Mouse (Mus musculus) embryonic fibroblast, embryonic 13.5 days (primary cell): ENCODE measurements at regions not wholly inside any gene's neighbourhood (a gene's known extent, or its start where the extent isn't known, plus 50 kb on each side); places are given as distances from the start of the nearest gene placed in this dataset.

ENCODE experiments used
- CTCF ChIP-seq: IDR thresholded peaks from 2 replicates; pipeline ENCODE4 v1.5.1; 2011; ENCODE audit warnings: mild to moderate bottlenecking, control low read depth, low read length, moderate library complexity, borderline replicate concordance; ENCODE audit not compliant: insufficient read depth
- POLR2A ChIP-seq: IDR thresholded peaks from 2 replicates; pipeline ENCODE4 v1.6.1; 2011; ENCODE audit warnings: low read depth, mild to moderate bottlenecking, control low read depth, low read length, moderate library complexity

DNA sequence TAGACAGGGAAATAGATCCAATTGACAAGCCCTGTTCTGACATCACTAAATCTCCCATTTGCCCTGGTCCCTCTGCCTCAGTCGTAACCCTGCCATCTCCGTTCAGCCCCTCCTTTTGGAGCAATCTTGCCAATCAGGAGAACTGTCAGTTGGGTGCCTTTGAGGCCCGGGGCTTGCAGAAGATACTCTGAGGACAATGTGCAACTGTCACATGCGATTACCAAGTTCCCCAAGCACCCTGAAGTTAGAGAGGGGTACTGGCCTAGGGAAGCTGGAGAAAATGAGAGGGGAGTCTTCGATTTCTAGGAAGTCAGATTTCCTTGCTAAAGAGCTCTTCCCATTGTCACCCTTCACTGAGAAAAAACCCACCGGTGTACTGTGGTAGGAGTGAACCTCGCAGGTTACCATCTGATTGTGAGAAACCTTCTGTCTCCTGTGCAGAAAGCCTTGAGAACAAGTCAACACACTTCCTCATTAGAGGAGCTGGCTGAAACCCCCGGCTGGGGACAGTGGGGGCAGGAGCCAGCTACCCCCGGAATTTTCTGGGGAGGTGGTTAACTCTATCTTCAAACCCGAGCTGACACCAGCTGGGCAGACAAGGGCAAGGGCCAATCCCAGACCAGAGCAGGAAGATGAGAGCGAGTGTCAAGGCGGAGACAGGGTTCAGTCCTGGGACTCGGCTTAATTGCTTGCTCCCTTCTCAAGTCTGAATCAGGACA lies 279.0 kb downstream of the Etnk1 start:
- TF ChIP-seq CTCF = no peak
- TF ChIP-seq POLR2A = no peak
